Mouse (Mus musculus): ENCODE data around the gene Cgas. TPM values are rescaled to one million over a fixed set of nuclear protein-coding genes. Genes with fewer than 3 reads are reported as not detected.
"Not testable (repeated sequence)": the region's sequence is repeated elsewhere in the genome, so short reads cannot be mapped to it uniquely, and the experiment has no call there.

The Cgas gene
- polyA plus RNA-seq (2015; fragmentation: Nextera tagmentation; extraction: Ambion mirVana): 1.7 and 2.3 TPM in 2 replicates

DNA sequence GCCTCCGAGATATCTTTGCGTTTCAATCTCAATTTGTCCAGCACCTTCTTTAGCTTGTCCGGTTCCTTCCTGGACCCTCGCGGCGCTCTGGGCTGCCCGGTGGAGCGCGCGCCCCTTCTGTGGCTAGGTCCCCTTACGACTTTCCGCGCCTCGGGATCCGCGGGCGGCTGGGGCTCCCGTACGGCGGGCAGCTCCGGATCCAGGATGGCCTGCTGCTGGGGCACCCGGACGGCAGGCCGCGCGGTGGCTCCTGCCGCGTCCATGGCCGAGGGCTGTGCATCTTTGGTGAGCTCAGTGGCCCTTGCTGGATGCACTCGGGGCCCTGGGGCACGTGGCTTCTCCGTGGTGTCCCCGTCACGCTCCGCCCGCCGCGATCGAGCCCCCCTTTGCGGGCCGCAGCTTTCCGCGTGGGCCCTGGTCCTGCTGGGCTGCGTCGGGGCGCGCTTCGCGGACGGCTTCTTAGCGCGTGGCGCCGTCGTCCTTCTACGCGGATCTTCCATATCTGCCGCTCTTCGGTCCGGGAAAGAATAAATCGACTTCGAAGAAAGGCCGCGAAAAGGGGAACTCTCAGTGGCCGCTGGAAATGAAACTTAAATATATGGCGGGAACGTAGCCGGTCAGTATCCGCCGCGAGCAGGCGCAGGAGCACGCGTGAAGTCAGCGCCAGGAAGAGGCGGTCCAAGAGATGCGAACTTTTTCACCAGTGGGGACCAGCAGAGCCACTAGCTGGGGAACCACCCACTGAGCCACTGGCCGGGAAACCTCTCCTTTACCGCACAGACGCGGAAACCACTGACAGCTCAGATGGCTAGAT is at the start of gene Cgas:
Gene Cgas (minus strand): TSS at position 659 of the 814 bp plus-strand sequence.
- no peaks in the 10 kb centered on the region for H3K9me3 ChIP-seq
- H3K4me3 ChIP-seq: peak within 1 kb of the TSS; percentile 51
- H3K27me3 ChIP-seq: peaks cover 86% of the 10 kb centered on the region
- peaks cover 12% of the 10 kb centered on the region; the same call in 1 of the 2 replicates for H3K4me1 ChIP-seq
- peak within 1 kb of the TSS; percentile 82 for H3K4me2 ChIP-seq
- H3K9ac ChIP-seq: peak within 1 kb of the TSS; percentile 72
- H3K27ac ChIP-seq: no peak within 1 kb of the TSS
- WGBS: under 1% methylated on average over 81 of the region's 81 CpGs
- H3K36me3 ChIP-seq: no peaks in the 10 kb centered on the region
- ATAC-seq (ENCODE audit: insufficient number of reproducible peaks, insufficient read depth, low FRiP score, low TSS enrichment, low read depth): 0 out of 2 replicates have a peak, but pooled peaks have one; percentile 21

DNA sequence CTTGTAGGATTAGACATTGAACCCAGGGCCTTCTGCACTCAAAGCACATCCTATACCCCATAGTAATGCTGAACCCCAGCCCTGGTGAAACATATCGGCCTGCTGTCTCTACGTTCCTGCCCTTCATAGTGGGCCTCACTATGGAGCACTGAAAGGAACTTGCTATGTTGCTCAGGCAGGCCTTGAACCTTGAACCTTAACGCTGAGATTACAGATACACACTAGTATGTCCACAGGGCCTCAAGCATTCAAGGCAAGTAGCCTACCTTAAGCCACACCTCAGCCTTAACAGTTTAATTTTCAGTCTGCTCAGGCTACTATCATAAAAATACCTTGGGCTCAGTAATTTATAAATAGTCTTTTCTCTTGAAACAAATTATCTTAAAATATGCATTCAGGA is 49.2 kb upstream of the Cgas start:
- Histone ChIP-seq H3K27me3 (no peaks in the 10 kb centered on the region), H3K4me1 (peaks cover 4% of the 10 kb centered on the region; the same call in 1 of the 2 replicates), H3K27ac (no peak overlapping the region), H3K9ac (no peak overlapping the region), H3K4me2 (no peak overlapping the region), H3K9me3 (no peaks in the 10 kb centered on the region), H3K4me3 (no peak overlapping the region), H3K36me3 (no peaks in the 10 kb centered on the region)
- no peak for ATAC-seq (ENCODE audit: insufficient number of reproducible peaks, insufficient read depth, low FRiP score, low TSS enrichment, low read depth)
- WGBS: 88% methylated on average over 3 of the region's 3 CpGs

GRCm38 (mm10) chr9:78491169-78491568 is 48.1 kb upstream of the Cgas start:
- Histone ChIP-seq H3K27me3 (no peaks in the 10 kb centered on the region), H3K9ac (no peak overlapping the region), H3K4me2 (no peak overlapping the region), H3K9me3 (no peaks in the 10 kb centered on the region), H3K27ac (no peak overlapping the region), H3K4me1 (peaks cover 4% of the 10 kb centered on the region; the same call in 1 of the 2 replicates), H3K36me3 (no peaks in the 10 kb centered on the region), H3K4me3 (no peak overlapping the region)
- ATAC-seq (ENCODE audit: insufficient number of reproducible peaks, insufficient read depth, low FRiP score, low TSS enrichment, low read depth): no peak
- 77% methylated on average over 3 of the region's 3 CpGs for WGBS

DNA sequence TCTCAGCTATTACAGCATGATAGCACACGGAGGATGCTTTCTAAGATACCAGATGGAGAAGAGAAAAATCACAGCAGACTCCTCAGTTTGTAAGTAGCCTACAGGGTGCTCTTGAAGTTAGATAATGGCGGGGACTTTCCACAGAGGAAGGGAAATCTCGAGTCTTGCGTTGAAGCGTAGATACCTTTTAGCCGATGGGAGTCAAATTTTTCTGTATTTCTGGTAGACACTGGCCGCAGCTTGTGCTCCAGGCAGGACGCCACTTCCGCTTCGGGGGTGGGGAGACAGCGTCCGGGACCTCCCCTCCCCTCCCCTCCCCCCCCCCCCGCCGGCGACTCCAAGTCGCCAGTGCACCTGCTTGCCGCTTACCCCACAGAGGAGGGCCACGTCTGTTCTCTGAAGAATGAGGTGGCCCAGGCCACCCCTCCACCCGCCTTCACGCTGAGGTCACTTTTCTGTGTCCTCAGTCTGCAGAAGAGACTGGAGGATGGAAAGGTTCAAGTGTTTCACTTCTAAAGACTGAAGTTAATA is 45.9 kb upstream of the Cgas start, which contains the start of gene Eef1a1:
Gene Eef1a1 (minus strand): TSS at position 262 of the 531 bp plus-strand sequence.
- Histone ChIP-seq H3K9ac (peak within 1 kb of the TSS; percentile 67), H3K9me3 (no peaks in the 10 kb centered on the region), H3K27me3 (no peaks in the 10 kb centered on the region), H3K4me3 (peak within 1 kb of the TSS; percentile 46), H3K4me2 (peak within 1 kb of the TSS; percentile 67), H3K36me3 (no peaks in the 10 kb centered on the region), H3K27ac (peak within 1 kb of the TSS; percentile 24; the same call in 1 of the 2 replicates), H3K4me1 (peaks cover 4% of the 10 kb centered on the region; the same call in 1 of the 2 replicates)
- 2% methylated on average over 17 of the region's 20 CpGs for WGBS
- ATAC-seq (ENCODE audit: insufficient number of reproducible peaks, insufficient read depth, low FRiP score, low TSS enrichment, low read depth): no peak; the same call in 1 of the 2 replicates

GRCm38 (mm10) chr9:78488021-78488420 is 45.0 kb upstream of the Cgas start:
- H3K9ac ChIP-seq; H3K27ac ChIP-seq; ATAC-seq (ENCODE audit: insufficient number of reproducible peaks, insufficient read depth, low FRiP score, low TSS enrichment, low read depth); H3K36me3 ChIP-seq; H3K9me3 ChIP-seq; H3K4me1 ChIP-seq; H3K27me3 ChIP-seq; H3K4me2 ChIP-seq; H3K4me3 ChIP-seq: not testable (repeated sequence)
- 93% methylated on average over 5 of the region's 5 CpGs for WGBS

- H3K27me3 ChIP-seq: no peaks in the 10 kb centered on the region
- WGBS: 55% methylated on average over 3 of the region's 3 CpGs
- no peak for ATAC-seq (ENCODE audit: insufficient number of reproducible peaks, insufficient read depth, low FRiP score, low TSS enrichment, low read depth)
These were observed 41.6 kb upstream of the Cgas start for GRCm38 (mm10) chr9:78484660-78485059.

GRCm38 (mm10) chr9:78482386-78482785 is 39.3 kb upstream of the Cgas start:
- Histone ChIP-seq H3K27ac (peak overlapping the region; percentile 99), H3K9ac (peak overlapping the region; percentile 83), H3K4me3 (peak overlapping the region; percentile 93), H3K9me3 (no peaks in the 10 kb centered on the region), H3K4me2 (peak overlapping the region; percentile 65), H3K4me1 (peaks cover 14% of the 10 kb centered on the region), H3K27me3 (no peaks in the 10 kb centered on the region), H3K36me3 (peaks cover 30% of the 10 kb centered on the region)
- no peak for ATAC-seq (ENCODE audit: insufficient number of reproducible peaks, insufficient read depth, low FRiP score, low TSS enrichment, low read depth)
- WGBS: 6% methylated on average over 3 of the region's 3 CpGs

More at GRCm38 (mm10) chr9:78484660-78485059, 41.6 kb upstream of the Cgas start:
- no peaks in the 10 kb centered on the region for H3K9me3 ChIP-seq
- H3K9ac ChIP-seq: no peak overlapping the region
- H3K4me3 ChIP-seq: no peak overlapping the region
- H3K36me3 ChIP-seq: peaks cover 10% of the 10 kb centered on the region
- no peak overlapping the region for H3K4me2 ChIP-seq
- H3K4me1 ChIP-seq: peaks cover 8% of the 10 kb centered on the region
- H3K27ac ChIP-seq: no peak overlapping the region

DNA sequence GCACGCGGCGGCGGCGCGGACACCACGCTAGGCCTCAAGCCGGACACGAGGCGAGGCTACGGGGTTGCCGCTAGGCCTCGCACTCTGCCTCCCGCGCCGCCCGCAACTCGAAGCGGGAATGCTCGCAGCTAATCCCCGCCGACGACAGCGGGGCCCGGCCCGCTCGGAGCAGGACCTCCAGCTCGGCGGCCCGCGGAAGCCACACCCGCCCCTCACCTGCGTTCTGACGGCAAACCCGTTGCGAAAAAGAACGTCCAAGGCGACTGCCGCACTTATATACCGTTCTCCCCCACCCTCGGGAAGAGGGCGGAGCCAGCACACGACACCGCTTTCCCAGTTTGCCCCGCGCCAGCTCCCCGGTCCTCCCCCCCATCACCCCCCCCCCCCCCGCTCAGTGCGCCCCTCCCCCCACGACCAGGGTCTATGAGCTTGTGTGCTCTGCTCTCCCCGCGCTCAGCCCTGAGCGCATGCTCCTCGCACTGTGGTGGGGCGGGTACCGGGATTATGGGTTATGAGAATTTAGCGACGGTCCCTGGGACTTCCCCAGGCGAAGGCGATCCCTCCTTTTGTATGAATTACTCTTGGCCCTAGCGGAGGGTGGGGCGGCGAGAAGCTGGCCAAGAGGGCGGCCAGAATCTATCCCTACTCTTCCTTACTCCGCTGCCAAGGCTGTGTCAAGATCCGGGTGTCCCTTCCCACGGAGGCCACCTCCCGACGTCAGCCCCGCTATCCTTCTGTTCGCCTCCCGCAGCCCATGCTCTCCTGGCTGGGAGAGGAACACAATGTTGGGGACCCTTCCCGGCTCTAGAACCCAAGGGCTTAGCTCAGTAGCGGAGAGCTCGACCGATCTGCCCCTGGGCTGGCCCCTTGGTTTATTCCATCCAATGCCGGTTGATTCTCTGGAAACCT is 38.6 kb upstream of the Cgas start:
- peaks cover 14% of the 10 kb centered on the region for H3K4me1 ChIP-seq
- H3K27me3 ChIP-seq: no peaks in the 10 kb centered on the region
- H3K36me3 ChIP-seq: peaks cover 37% of the 10 kb centered on the region
- H3K4me2 ChIP-seq: peak overlapping the region; percentile 65
- no peaks in the 10 kb centered on the region for H3K9me3 ChIP-seq
- under 1% methylated on average over 69 of the region's 77 CpGs for WGBS
- peak overlapping the region; percentile 100 for H3K9ac ChIP-seq
- peak; percentile 99 for ATAC-seq (ENCODE audit: insufficient number of reproducible peaks, insufficient read depth, low FRiP score, low TSS enrichment, low read depth)
- peak overlapping the region; percentile 99 for H3K27ac ChIP-seq
- H3K4me3 ChIP-seq: peak overlapping the region; percentile 93

GRCm38 (mm10) chr9:78480706-78481358 is 37.8 kb upstream of the Cgas start:
- Histone ChIP-seq H3K27me3 (no peaks in the 10 kb centered on the region), H3K27ac (peak overlapping the region; percentile 99), H3K36me3 (peaks cover 42% of the 10 kb centered on the region), H3K4me3 (peak overlapping the region; percentile 93), H3K9ac (peak overlapping the region; percentile 100), H3K9me3 (no peaks in the 10 kb centered on the region), H3K4me2 (peak overlapping the region; percentile 65), H3K4me1 (peaks cover 14% of the 10 kb centered on the region)
- ATAC-seq (ENCODE audit: insufficient number of reproducible peaks, insufficient read depth, low FRiP score, low TSS enrichment, low read depth): peak; percentile 16; the same call in 1 of the 2 replicates
- WGBS: under 1% methylated on average over 46 of the region's 46 CpGs

GRCm38 (mm10) chr9:78480227-78480626 is 37.2 kb upstream of the Cgas start:
- under 1% methylated on average over 13 of the region's 13 CpGs for WGBS
- peaks cover 42% of the 10 kb centered on the region for H3K36me3 ChIP-seq
- not testable (repeated sequence) for ATAC-seq (ENCODE audit: insufficient number of reproducible peaks, insufficient read depth, low FRiP score, low TSS enrichment, low read depth)

More at GRCm38 (mm10) chr9:78480227-78480626, 37.2 kb upstream of the Cgas start:
- not testable (repeated sequence) for H3K27me3 ChIP-seq, H3K9me3 ChIP-seq
- H3K4me1 ChIP-seq: peaks cover 14% of the 10 kb centered on the region
- H3K27ac ChIP-seq: peak overlapping the region; percentile 99
- H3K9ac ChIP-seq: peak overlapping the region; percentile 100
- H3K4me3 ChIP-seq: peak overlapping the region; percentile 93
- peak overlapping the region; percentile 65 for H3K4me2 ChIP-seq
